Comparison of ENCODE assay signal across 8 mouse cellular contexts in the genomic region with DNA sequence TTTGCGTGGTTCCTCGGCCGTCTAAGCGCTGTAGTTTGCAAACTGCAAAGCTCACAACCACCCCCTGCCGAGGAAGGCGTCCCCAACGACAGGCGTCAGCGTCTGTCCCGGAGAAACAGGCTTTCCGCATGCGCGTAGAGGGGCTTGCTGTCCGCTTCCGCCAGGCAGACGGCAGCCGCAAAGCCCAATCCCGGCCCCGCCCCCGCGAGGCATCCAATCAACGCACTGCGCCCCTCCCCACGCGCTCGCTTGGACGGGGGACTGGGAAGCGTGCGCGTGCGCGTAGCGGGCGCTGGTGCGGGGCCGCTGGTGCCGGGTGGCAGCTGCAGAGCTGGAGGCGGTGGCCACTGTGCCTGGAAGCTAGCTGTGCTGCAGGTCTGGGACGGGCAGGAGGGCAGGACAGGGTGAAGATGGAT. TPM values are rescaled to one million over a fixed set of nuclear protein-coding genes. Genes with fewer than 3 reads are reported as not detected.
DNase-seq lines count a peak whose midpoint lies in the region; ATAC-seq and TF ChIP-seq lines count a peak whose summit lies in the region.

Tmem104 (plus strand) TSS at position 264 of the 416 bp plus-strand sequence.

- H3K27me3 ChIP-seq in Patski = no peaks in the 10 kb centered on the region
- H3K27me3 ChIP-seq in hindbrain, embryonic 13.5 days = no peaks in the 10 kb centered on the region

- no peaks in the 10 kb centered on the region for H3K9me3 ChIP-seq in hindbrain, embryonic 13.5 days

- H3K4me1 ChIP-seq in hindbrain, embryonic 13.5 days (replicated peaks) = peaks cover 26% of the 10 kb centered on the region

- CTCF ChIA-PET in Patski (lab: Charles Lee) = interaction anchor here (1.3 to 6.1 kb wide), 3 partner anchors 26 to 88 kb away, joined by 3 to 74 read pairs (median 7); partner anchors contain the start of gene Slc9a3r1

- POLR2A ChIA-PET in Patski (lab: Charles Lee) = interaction anchor here (1.9 kb wide), 1 partner anchor 23 kb away, joined by 5 read pairs; no protein-coding TSS in a partner anchor

- H3K36me3 ChIP-seq in hindbrain, embryonic 13.5 days = peaks cover 14% of the 10 kb centered on the region

- under 1% methylated on average over 39 of the region's 39 CpGs for WGBS in hindbrain, embryonic 13.5 days

- no peak for TF ChIP-seq CTCF in Patski (IDR thresholded peaks at IDR 0.05)

- peak within 1 kb of the TSS; percentile 58 for H3K4me3 ChIP-seq in hindbrain, embryonic 13.5 days

- peak within 1 kb of the TSS; percentile 89 for H3K4me2 ChIP-seq in hindbrain, embryonic 13.5 days

- peak; percentile 86 for ATAC-seq in Patski
- ATAC-seq in hindbrain, embryonic 13.5 days (ENCODE audit: low FRiP score) = peak; percentile 93

- peak within 1 kb of the TSS; percentile 76 for H3K27ac ChIP-seq in hindbrain, embryonic 13.5 days

- DNase-seq in Patski (ENCODE audit: low read depth, low spot score) = peak; percentile 86
- peak; percentile 100 for DNase-seq in cerebellum, postnatal 14 days
- DNase-seq in frontal cortex, postnatal 14 days (ENCODE audit: low spot score in 2 of 2) = peak; percentile 97 to 99
- DNase-seq in layer of hippocampus, postnatal 36 days = peak; percentile 99 to 100
- peak; percentile 99 for DNase-seq in lung, postnatal 36 days
- DNase-seq in retina, postnatal 1 day = peak; percentile 99
- DNase-seq in urinary bladder, adult 18-20 months (ENCODE audit: low spot score in 2 of 2) = peak; percentile 98 to 99

- H3K9ac ChIP-seq in hindbrain, embryonic 13.5 days = peak within 1 kb of the TSS; percentile 82

- in situ Hi-C loops in Patski (cut with MboI; ENCODE audit: low pct_unique_long_range_greater_than_20kb) = no loop called here

RNA-seq across cellular contexts. Expression of gene Tmem104, which starts in this region (rescaled TPM):
- polyA plus RNA-seq in Patski (2021) = 10.2 TPM
- polyA plus RNA-seq in hindbrain, embryonic 13.5 days (2015; fragmentation: Nextera tagmentation; extraction: Ambion mirVana) = 11.2 and 12.1 TPM in 2 replicates
- total RNA-seq in layer of hippocampus, postnatal 36 days (2021) = 10 to 100 TPM; 16.7 to 19.1 TPM

Comparison
In these comparisons a context has a peak if more than half of its experiments do, and no peak if none do; other contexts are left out.
1. Peak in every context shown above with its lines: DNase-seq, ATAC-seq, H3K4me3 ChIP-seq and H3K27ac ChIP-seq.